Mouse (Mus musculus): ENCODE measurements around the gene Slc1a5. TPM values are rescaled to one million over a fixed set of nuclear protein-coding genes. Genes with fewer than 3 reads are reported as not detected.
A peak's percentile ranks its signal among the peaks of the same experiment; 100 is the strongest.

The Slc1a5 gene
- total and polyA plus RNA-seq, 3 experiments = 115 to 245 (median 174) TPM

DNA sequence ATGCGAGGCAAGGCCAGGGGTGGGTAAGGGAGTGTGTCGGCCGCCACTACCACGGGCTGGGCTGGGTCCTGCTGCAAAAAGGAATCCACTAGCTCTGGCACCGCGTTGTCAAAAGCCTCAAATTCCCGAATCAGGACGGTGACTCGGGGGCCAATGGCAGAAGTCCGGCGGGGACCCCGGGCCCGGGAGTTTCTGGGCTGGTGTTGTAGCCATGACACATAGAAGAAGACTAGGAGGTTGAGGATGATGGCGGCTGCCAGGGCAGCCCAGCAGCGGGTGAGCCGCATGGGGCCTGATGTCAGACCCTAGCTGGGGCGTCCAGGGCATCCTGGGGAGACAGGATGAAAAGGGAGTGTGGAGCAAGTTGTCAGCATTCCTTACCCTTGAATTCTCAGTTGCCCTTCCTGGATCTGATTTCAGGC lies 30.5 kb downstream of the Slc1a5 start:
- no peak overlapping the region for H3K4me3 ChIP-seq (replicated peaks in 1 of 3; ENCODE audit: low read depth in 2 of 3, low read length in 2 of 3, poor library complexity in 1 of 3)
- no peak overlapping the region for H3K4me2 ChIP-seq (ENCODE audit: insufficient read depth, low read depth, poor library complexity, severe bottlenecking)
- no peaks in the 10 kb centered on the region for H3K27me3 ChIP-seq (replicated peaks)
- in situ Hi-C loops (cut with MboI; ENCODE audit: low pct_ligation_motif_present, low pct_unique_long_range_greater_than_20kb, low sequenced_read_pairs) (no loop called here), dilution Hi-C loops (cut with MboI; ENCODE audit: extremely low pct_ligation_motif_present, extremely low pct_unique_long_range_greater_than_20kb, low sequenced_read_pairs) (no loop called here)
- peaks cover 3 to 12% of the 10 kb centered on the region in 2 experiments for H3K4me1 ChIP-seq (ENCODE audit: control insufficient read depth in 1 of 2, insufficient read depth in 2 of 2)
- H3K9ac ChIP-seq (ENCODE audit: insufficient read depth, low read depth) = no peak overlapping the region
- peaks cover 39 to 75% of the 10 kb centered on the region in 2 experiments for H3K36me3 ChIP-seq (replicated peaks in 1 of 2; ENCODE audit: control insufficient read depth in 1 of 2, insufficient read depth in 1 of 2, low read length in 1 of 2)
- TF ChIP-seq SIN3A (IDR thresholded peaks at IDR 0.05; ENCODE audit: low read length) (no peak), UBTF (IDR thresholded peaks at IDR 0.05; ENCODE audit: low read depth, low read length) (no peak), POLR2AphosphoS2 (IDR thresholded peaks at IDR 0.05; ENCODE audit: low read depth, low read length) (no peak), BHLHE40 (IDR thresholded peaks at IDR 0.05; ENCODE audit: low read depth, low read length) (no peak), USF1 (IDR thresholded peaks at IDR 0.05; ENCODE audit: low read depth, low read length) (no peak), TBP (conservative IDR thresholded peaks at IDR 0.05; ENCODE audit: low read depth, low read length) (no peak), NRF1 (IDR thresholded peaks at IDR 0.05; ENCODE audit: low read depth, low read length) (no peak), KAT2A (IDR thresholded peaks at IDR 0.05; ENCODE audit: insufficient replicate concordance, low read length) (no peak), MAZ (IDR thresholded peaks at IDR 0.05; ENCODE audit: low read depth, low read length) (no peak)
- H3K27ac ChIP-seq (ENCODE audit: insufficient read depth, low read depth) = no peak overlapping the region
- peaks cover 12% of the 10 kb centered on the region for H3K9me3 ChIP-seq (replicated peaks; ENCODE audit: low read length)
- no peak for DNase-seq (ENCODE audit: extremely low read depth)
- peaks cover under 1% of the 10 kb centered on the region for H3K79me2 ChIP-seq (replicated peaks; ENCODE audit: control insufficient read depth, extremely low read depth, insufficient read depth, poor library complexity, severe bottlenecking)

DNA sequence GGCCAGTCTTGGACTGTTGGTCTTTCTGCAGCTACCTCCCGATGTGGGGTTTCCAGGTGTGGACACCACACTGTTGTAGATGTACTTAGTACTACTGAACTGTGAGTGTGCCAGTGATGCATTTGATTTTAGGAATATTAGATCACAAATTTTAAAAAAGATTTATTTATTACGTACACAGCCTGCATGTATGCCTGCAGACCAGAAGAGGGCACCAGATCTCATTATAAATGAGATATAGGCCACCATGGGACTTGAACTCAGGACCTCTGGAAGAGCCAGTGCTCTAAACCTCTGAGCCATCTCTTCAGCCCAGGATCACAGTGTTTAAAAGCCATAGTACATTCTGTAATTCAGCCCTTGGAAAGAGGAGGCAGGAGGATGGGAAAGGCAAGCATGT lies 31.4 kb downstream of the Slc1a5 start:
- in situ Hi-C loops (cut with MboI; ENCODE audit: low pct_ligation_motif_present, low pct_unique_long_range_greater_than_20kb, low sequenced_read_pairs) = no loop called here
- DNase-seq (ENCODE audit: extremely low read depth) = no peak
- dilution Hi-C loops (cut with MboI; ENCODE audit: extremely low pct_ligation_motif_present, extremely low pct_unique_long_range_greater_than_20kb, low sequenced_read_pairs) = no loop called here

DNA sequence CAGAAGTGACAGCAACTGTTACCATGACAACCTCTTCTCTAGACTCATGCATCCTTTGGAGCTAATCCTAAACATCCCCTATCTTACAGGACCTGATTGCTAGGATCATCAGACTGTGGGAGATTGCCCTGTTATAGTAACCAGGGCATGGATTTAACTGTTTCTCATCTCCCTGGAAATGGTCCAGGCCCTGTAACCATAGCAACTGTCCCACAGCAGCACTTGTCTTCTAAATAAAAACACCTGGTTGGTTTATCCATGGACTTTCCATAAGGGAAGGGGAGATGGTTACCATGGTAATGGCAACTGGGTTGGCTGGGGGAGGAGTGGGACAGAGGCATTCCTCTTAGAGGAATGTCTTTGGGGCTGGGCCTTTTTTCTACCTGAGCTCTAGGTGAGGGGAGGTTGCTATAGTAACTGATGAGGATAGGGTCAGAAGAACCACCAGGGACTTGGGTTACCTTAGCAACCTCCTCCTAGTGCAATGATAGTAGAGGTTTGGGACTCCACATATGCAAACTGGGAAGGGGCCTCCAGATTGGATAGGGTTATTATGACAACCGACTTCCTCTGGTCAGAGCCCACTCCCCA lies 34.3 kb downstream of the Slc1a5 start, which contains the start of gene Strn4:
Gene Strn4, plus strand, starts transcription at position 539 of the 591 bp plus-strand sequence.
- peak within 1 kb of the TSS; percentile 82 to 95 (median 91) for H3K4me3 ChIP-seq (replicated peaks in 1 of 3; ENCODE audit: low read depth in 2 of 3, low read length in 2 of 3, poor library complexity in 1 of 3)
- H3K4me2 ChIP-seq (ENCODE audit: insufficient read depth, low read depth, poor library complexity, severe bottlenecking) = peak within 1 kb of the TSS; percentile 93
- in situ Hi-C loops (cut with MboI; ENCODE audit: low pct_ligation_motif_present, low pct_unique_long_range_greater_than_20kb, low sequenced_read_pairs) = loop anchor here (5.0 kb wide), 1 partner anchor 92 kb away; the partner anchor contains the start of gene Ptgir
- peaks cover 30 to 68% of the 10 kb centered on the region in 2 experiments for H3K36me3 ChIP-seq (replicated peaks in 1 of 2; ENCODE audit: control insufficient read depth in 1 of 2, insufficient read depth in 1 of 2, low read length in 1 of 2)
- dilution Hi-C loops (cut with MboI; ENCODE audit: extremely low pct_ligation_motif_present, extremely low pct_unique_long_range_greater_than_20kb, low sequenced_read_pairs) = no loop called here
- H3K4me1 ChIP-seq (ENCODE audit: control insufficient read depth in 1 of 2, insufficient read depth in 2 of 2) = peaks cover 21 to 44% of the 10 kb centered on the region in 2 experiments
- TF ChIP-seq ETS1 (conservative IDR thresholded peaks at IDR 0.05; ENCODE audit: low read depth, low read length) (no peak), NELFE (IDR thresholded peaks at IDR 0.05; ENCODE audit: low read depth, low read length) (no peak), BHLHE40 (IDR thresholded peaks at IDR 0.05; ENCODE audit: low read depth, low read length) (no peak), RAD21 (IDR thresholded peaks at IDR 0.05; ENCODE audit: low read depth, low read length) (no peak), PAX5 (IDR thresholded peaks at IDR 0.05; ENCODE audit: low read length) (no peak)
- H3K79me2 ChIP-seq (replicated peaks; ENCODE audit: control insufficient read depth, extremely low read depth, insufficient read depth, poor library complexity, severe bottlenecking) = peaks cover 38% of the 10 kb centered on the region
- peak within 1 kb of the TSS; percentile 99 for H3K9ac ChIP-seq (ENCODE audit: insufficient read depth, low read depth)
- peaks cover 11% of the 10 kb centered on the region for H3K9me3 ChIP-seq (replicated peaks; ENCODE audit: low read length)
- H3K27me3 ChIP-seq (replicated peaks) = no peaks in the 10 kb centered on the region
- H3K27ac ChIP-seq (ENCODE audit: insufficient read depth, low read depth) = peak within 1 kb of the TSS; percentile 42
- DNase-seq (ENCODE audit: extremely low read depth) = no peak

More for the DNA sequence above, 31.4 kb downstream of the Slc1a5 start:
- H3K27me3 ChIP-seq (replicated peaks) = no peaks in the 10 kb centered on the region
- TF ChIP-seq CTCF (conservative IDR thresholded peaks at IDR 0.05 in 1 of 2, IDR thresholded peaks at IDR 0.05 in 1 of 2; ENCODE audit: low read depth in 2 of 2, low read length in 2 of 2) (peak; percentile 33 to 53; a peak in 3 of 4 replicates), RAD21 (IDR thresholded peaks at IDR 0.05; ENCODE audit: low read depth, low read length) (peak; percentile 31), SMC3 (IDR thresholded peaks at IDR 0.05; ENCODE audit: low read depth, low read length) (0 out of 2 replicates have a peak, but pooled peaks have one; percentile 12), ELF1 (IDR thresholded peaks at IDR 0.05; ENCODE audit: low read depth, low read length) (no peak), USF2 (conservative IDR thresholded peaks at IDR 0.05; ENCODE audit: low read depth, low read length) (no peak), ZC3H11A (IDR thresholded peaks at IDR 0.05; ENCODE audit: low read depth, low read length) (no peak)
- peaks cover 12% of the 10 kb centered on the region for H3K9me3 ChIP-seq (replicated peaks; ENCODE audit: low read length)
- no peak overlapping the region for H3K4me2 ChIP-seq (ENCODE audit: insufficient read depth, low read depth, poor library complexity, severe bottlenecking)
- H3K4me3 ChIP-seq (replicated peaks in 1 of 3; ENCODE audit: low read depth in 2 of 3, low read length in 2 of 3, poor library complexity in 1 of 3) = no peak overlapping the region
- peaks cover 39 to 71% of the 10 kb centered on the region in 2 experiments for H3K36me3 ChIP-seq (replicated peaks in 1 of 2; ENCODE audit: control insufficient read depth in 1 of 2, insufficient read depth in 1 of 2, low read length in 1 of 2)
- no peak overlapping the region for H3K9ac ChIP-seq (ENCODE audit: insufficient read depth, low read depth)
- peaks cover 3 to 15% of the 10 kb centered on the region in 2 experiments for H3K4me1 ChIP-seq (ENCODE audit: control insufficient read depth in 1 of 2, insufficient read depth in 2 of 2)
- H3K27ac ChIP-seq (ENCODE audit: insufficient read depth, low read depth) = no peak overlapping the region
- peaks cover 9% of the 10 kb centered on the region for H3K79me2 ChIP-seq (replicated peaks; ENCODE audit: control insufficient read depth, extremely low read depth, insufficient read depth, poor library complexity, severe bottlenecking)
